Mouse (Mus musculus): ENCODE results near the gene Plekhg2. TPM values are rescaled to one million over a fixed set of nuclear protein-coding genes. Genes with fewer than 3 reads are reported as not detected.

The Plekhg2 gene
- polyA plus RNA-seq, 1 experiment from 2014 or later = 54.3 TPM

DNA sequence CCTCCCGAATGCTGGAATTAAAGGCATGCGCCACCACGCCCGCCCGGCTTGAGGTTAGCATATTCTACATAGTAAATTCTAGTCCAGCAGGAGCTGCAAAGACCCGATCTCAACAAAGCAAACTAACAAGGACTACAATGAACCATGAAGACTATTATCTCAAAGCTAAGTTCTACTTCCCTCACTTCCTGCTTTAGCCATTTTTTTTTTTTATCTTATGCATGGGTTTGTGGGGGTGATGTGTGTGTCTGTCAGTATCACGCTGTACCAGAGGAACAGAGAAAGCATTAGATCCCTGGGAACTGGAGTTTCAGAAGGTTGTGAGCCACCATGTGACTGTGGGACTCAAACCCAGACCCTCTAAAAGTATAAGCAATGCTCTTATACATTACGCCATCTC lies 47.1 kb downstream of the Plekhg2 start:
- H3K27ac ChIP-seq (ENCODE audit: low read depth) = no peak overlapping the region
- WGBS = 97% methylated on average over 8 of the region's 8 CpGs
- no peak overlapping the region for H3K9ac ChIP-seq (ENCODE audit: low read length)
- no peak overlapping the region for H3K4me2 ChIP-seq (ENCODE audit: low read length)
- DNase-seq (ENCODE audit: low spot score) (no peak), ATAC-seq (replicated peaks; ENCODE audit: low FRiP score, low TSS enrichment, low read depth) (no peak)
- H3K9me3 ChIP-seq (ENCODE audit: control insufficient read depth, low read length) = no peaks in the 10 kb centered on the region
- no peaks in the 10 kb centered on the region for H3K27me3 ChIP-seq (replicated peaks; ENCODE audit: control insufficient read depth, insufficient read depth, low read length)
- H3K4me1 ChIP-seq (replicated peaks; ENCODE audit: control insufficient read depth, insufficient read depth, low read length) = no peaks in the 10 kb centered on the region
- H3K4me3 ChIP-seq (ENCODE audit: low read depth, low read length) = no peak overlapping the region
- H3K36me3 ChIP-seq (ENCODE audit: control insufficient read depth, insufficient read depth, low read length) = peaks cover 100% of the 10 kb centered on the region

DNA sequence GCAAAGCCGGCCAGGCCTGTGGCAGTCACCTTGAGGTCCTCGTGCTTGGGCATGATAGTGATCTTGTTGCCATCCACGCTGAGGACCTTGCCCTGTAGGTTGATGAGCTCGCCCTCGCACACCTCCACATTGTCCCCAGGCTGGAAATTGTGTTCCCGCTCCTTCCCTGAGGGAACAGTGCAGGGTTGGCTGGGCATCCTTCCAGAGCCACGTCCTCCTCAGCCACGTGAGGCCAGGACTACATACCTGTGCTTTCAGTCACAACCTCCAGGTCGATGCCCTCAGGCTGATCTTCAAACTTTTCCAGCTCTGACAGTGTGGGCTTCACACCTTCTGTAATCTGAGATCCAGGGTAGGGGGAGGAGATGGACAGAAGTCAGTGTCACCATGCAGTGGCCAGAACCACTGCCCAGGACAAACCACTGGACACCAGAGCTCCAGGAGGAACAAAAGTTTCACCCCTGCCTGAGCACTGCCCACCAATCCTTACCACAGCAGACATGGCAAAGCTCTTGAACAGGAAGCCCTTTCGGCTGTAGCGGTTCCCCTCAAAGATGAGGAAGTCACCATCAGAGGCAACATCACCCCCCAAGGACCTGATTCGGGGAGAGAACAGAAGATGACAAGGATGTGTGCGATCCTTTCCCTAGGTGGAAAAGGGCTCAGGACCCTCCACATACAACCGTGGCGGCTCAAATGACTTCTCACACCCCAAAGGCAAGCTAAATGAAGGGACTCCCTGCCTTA lies 50.3 kb downstream of the Plekhg2 start:
- no peak for ATAC-seq (replicated peaks; ENCODE audit: low FRiP score, low TSS enrichment, low read depth)
- Histone ChIP-seq H3K27ac (ENCODE audit: low read depth) (no peak overlapping the region), H3K36me3 (ENCODE audit: control insufficient read depth, insufficient read depth, low read length) (peaks cover 100% of the 10 kb centered on the region)

DNA sequence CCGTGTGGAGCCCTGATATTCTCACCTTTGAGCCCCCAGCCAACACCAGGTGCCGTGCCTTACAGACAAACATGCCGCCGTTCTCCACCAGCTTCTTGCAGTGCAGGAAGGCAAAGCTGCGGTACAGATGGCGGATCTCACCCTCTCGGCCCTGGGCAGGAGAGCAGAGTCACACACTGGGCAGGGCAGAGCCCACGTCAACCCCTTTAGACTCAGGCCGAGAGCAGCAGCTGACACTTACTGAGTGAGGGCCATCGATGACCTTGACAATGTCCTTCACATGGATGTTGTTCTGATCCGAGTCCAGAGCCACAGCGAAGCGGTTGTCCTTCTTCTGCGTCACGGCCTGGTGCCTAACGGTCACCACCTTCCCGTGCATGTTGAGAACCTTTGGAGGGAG lies 53.7 kb downstream of the Plekhg2 start:
- WGBS = 93% methylated on average over 17 of the region's 17 CpGs

More for the DNA sequence above, 50.3 kb downstream of the Plekhg2 start:
- Histone ChIP-seq H3K4me3 (ENCODE audit: low read depth, low read length) (no peak overlapping the region), H3K9ac (ENCODE audit: low read length) (no peak overlapping the region), H3K4me2 (ENCODE audit: low read length) (no peak overlapping the region), H3K9me3 (ENCODE audit: control insufficient read depth, low read length) (no peaks in the 10 kb centered on the region), H3K4me1 (replicated peaks; ENCODE audit: control insufficient read depth, insufficient read depth, low read length) (no peaks in the 10 kb centered on the region), H3K27me3 (replicated peaks; ENCODE audit: control insufficient read depth, insufficient read depth, low read length) (no peaks in the 10 kb centered on the region)
- 95% methylated on average over 15 of the region's 15 CpGs for WGBS
- no peak for DNase-seq (ENCODE audit: low spot score)

DNA sequence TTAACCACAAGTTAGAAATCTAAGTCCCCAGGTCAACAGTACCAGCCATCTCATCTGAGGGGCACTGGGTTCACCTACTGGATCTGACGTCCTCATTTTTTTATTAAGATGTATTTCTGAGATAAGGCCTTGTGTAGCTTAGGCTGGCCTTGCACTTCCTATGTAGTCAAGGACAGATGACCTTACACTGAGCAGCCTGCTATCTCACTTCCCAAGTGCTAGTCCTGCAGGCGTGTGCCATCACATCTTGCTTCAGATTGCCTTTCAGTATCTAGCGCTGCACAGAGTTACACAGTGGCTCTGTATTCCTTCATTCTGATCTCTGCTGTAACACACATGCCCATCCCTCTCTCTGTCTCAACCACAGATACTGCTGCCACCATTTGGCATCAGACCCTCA lies 54.4 kb downstream of the Plekhg2 start:
- no peak for ATAC-seq (replicated peaks; ENCODE audit: low FRiP score, low TSS enrichment, low read depth)
- Histone ChIP-seq H3K4me1 (replicated peaks; ENCODE audit: control insufficient read depth, insufficient read depth, low read length) (no peaks in the 10 kb centered on the region), H3K9ac (ENCODE audit: low read length) (no peak overlapping the region), H3K4me2 (ENCODE audit: low read length) (no peak overlapping the region), H3K27ac (ENCODE audit: low read depth) (no peak overlapping the region), H3K36me3 (ENCODE audit: control insufficient read depth, insufficient read depth, low read length) (peaks cover 90% of the 10 kb centered on the region), H3K27me3 (replicated peaks; ENCODE audit: control insufficient read depth, insufficient read depth, low read length) (no peaks in the 10 kb centered on the region), H3K4me3 (ENCODE audit: low read depth, low read length) (no peak overlapping the region), H3K9me3 (ENCODE audit: control insufficient read depth, low read length) (no peaks in the 10 kb centered on the region)
- DNase-seq (ENCODE audit: low spot score) = no peak
- WGBS = 87% methylated on average over 3 of the region's 3 CpGs

More for the DNA sequence above, 53.7 kb downstream of the Plekhg2 start:
- Histone ChIP-seq H3K9me3 (ENCODE audit: control insufficient read depth, low read length) (no peaks in the 10 kb centered on the region), H3K36me3 (ENCODE audit: control insufficient read depth, insufficient read depth, low read length) (peaks cover 96% of the 10 kb centered on the region), H3K27me3 (replicated peaks; ENCODE audit: control insufficient read depth, insufficient read depth, low read length) (no peaks in the 10 kb centered on the region), H3K27ac (ENCODE audit: low read depth) (no peak overlapping the region), H3K4me1 (replicated peaks; ENCODE audit: control insufficient read depth, insufficient read depth, low read length) (no peaks in the 10 kb centered on the region), H3K4me2 (ENCODE audit: low read length) (no peak overlapping the region), H3K9ac (ENCODE audit: low read length) (no peak overlapping the region), H3K4me3 (ENCODE audit: low read depth, low read length) (no peak overlapping the region)
- DNase-seq (ENCODE audit: low spot score) (no peak), ATAC-seq (replicated peaks; ENCODE audit: low FRiP score, low TSS enrichment, low read depth) (no peak)

DNA sequence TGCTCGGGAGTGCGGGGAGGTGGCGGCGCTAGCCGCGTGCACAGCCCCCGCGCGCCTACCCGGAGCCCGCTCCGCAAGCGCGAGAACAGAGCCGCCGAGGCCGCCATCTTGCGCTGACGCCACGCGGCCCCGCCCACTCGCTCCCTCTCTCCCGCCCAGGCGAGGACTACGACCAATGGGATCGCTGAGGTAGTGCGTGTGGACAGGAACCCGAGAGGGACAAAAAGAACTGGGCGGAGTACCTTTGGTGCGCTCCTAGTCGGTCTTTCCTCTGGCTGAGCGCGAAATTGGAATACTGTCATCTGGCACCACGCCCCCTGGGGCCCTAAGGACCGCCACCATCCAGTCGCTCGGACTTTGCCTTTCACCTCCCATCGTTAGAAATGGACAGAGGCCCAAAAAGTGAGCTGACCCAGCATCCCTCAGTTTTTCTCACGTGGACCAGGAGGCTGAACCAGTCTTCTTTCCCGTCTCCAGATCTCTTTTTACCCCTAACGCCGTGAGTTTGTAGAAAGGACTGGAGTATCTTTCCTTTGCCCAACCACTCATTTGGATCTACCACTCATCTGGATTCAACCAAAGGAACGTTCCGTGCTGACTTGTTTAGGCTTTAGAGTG lies 60.4 kb downstream of the Plekhg2 start, which contains the start of gene Timm50:
Timm50 (minus strand) TSS at position 147 of the 618 bp plus-strand sequence.
- Histone ChIP-seq H3K27me3 (replicated peaks; ENCODE audit: control insufficient read depth, insufficient read depth, low read length) (no peaks in the 10 kb centered on the region), H3K4me3 (ENCODE audit: low read depth, low read length) (peak within 1 kb of the TSS; percentile 99), H3K9me3 (ENCODE audit: control insufficient read depth, low read length) (no peaks in the 10 kb centered on the region), H3K36me3 (ENCODE audit: control insufficient read depth, insufficient read depth, low read length) (peaks cover 65% of the 10 kb centered on the region), H3K4me1 (replicated peaks; ENCODE audit: control insufficient read depth, insufficient read depth, low read length) (peaks cover 8% of the 10 kb centered on the region), H3K27ac (ENCODE audit: low read depth) (peak within 1 kb of the TSS; percentile 67), H3K4me2 (ENCODE audit: low read length) (peak within 1 kb of the TSS; percentile 77), H3K9ac (ENCODE audit: low read length) (peak within 1 kb of the TSS; percentile 91)
- ATAC-seq (replicated peaks; ENCODE audit: low FRiP score, low TSS enrichment, low read depth) (peak; percentile 97), DNase-seq (ENCODE audit: low spot score) (peak; percentile 97)
- 1% methylated on average over 45 of the region's 45 CpGs for WGBS

DNA sequence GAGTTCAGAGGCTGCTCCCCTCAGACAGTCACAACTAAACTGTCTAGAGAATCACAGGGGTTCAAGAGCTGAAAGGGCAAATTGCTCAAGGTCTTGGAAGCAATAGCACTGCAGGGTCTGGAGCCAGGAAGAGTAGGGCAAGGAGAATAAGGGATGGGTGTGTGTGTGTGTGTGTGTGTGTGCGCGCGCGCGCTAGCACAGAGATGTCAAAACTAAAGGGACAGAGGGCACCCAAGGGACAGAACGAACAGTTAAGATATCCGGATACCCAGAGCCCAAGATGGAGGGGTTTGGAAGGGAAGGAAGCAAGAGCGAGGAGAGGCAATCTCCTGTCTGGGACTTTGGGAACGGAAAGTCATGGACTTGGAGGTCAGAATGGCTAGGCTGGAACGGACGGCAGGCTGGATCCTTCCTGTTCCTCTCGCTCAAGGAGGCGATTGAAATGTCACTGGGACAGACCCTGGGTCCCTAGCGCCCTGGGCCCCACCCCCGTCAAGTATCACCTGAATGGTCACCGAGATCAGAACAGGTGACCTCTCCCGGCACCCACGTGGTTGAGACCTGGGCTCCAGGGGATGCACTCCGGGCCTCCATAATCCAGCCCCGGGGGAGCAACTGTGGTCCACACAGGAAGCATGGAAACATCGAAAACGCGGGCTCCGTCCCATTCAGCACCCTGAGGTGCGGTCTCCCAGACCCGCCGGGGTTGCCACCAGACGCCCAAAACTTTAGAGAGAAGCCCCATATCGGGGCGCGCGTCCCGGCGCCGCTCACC lies 61.1 kb downstream of the Plekhg2 start:
- DNase-seq (ENCODE audit: low spot score) = peak; percentile 62
- peak overlapping the region; percentile 67 for H3K27ac ChIP-seq (ENCODE audit: low read depth)
- peaks cover 8% of the 10 kb centered on the region for H3K4me1 ChIP-seq (replicated peaks; ENCODE audit: control insufficient read depth, insufficient read depth, low read length)

DNA sequence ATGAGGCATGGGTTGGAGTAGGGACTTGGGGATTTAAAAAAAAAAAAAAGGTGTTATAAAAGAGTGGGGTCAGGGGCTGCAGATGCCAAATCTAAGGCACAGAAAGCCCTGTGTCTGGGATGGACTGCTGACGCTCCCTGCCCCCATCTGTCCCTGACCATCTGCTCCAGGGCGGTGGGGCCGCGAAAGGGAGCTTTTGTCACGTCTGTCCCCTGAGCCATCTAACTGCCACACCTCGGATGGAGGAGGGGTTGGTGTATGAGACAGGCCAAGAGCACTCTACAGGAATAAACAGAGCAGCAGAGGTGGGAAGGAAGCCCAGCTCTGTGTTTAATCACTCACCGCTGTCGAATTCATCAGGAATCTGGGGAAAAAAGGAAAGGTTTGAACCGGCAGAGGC lies 62.7 kb downstream of the Plekhg2 start:
- no peak overlapping the region for H3K4me3 ChIP-seq (ENCODE audit: low read depth, low read length)
- peaks cover 65% of the 10 kb centered on the region for H3K36me3 ChIP-seq (ENCODE audit: control insufficient read depth, insufficient read depth, low read length)
- no peaks in the 10 kb centered on the region for H3K9me3 ChIP-seq (ENCODE audit: control insufficient read depth, low read length)
- H3K4me1 ChIP-seq (replicated peaks; ENCODE audit: control insufficient read depth, insufficient read depth, low read length) = peaks cover 8% of the 10 kb centered on the region
- H3K27ac ChIP-seq (ENCODE audit: low read depth) = no peak overlapping the region
- no peak overlapping the region for H3K4me2 ChIP-seq (ENCODE audit: low read length)
- no peak for ATAC-seq (replicated peaks; ENCODE audit: low FRiP score, low TSS enrichment, low read depth)
- 40% methylated on average over 9 of the region's 9 CpGs for WGBS
- H3K9ac ChIP-seq (ENCODE audit: low read length) = no peak overlapping the region
- DNase-seq (ENCODE audit: low spot score) = no peak
- H3K27me3 ChIP-seq (replicated peaks; ENCODE audit: control insufficient read depth, insufficient read depth, low read length) = no peaks in the 10 kb centered on the region

More for the DNA sequence above, 61.1 kb downstream of the Plekhg2 start:
- 4% methylated on average over 33 of the region's 35 CpGs for WGBS
- Histone ChIP-seq H3K4me2 (ENCODE audit: low read length) (peak overlapping the region; percentile 77), H3K27me3 (replicated peaks; ENCODE audit: control insufficient read depth, insufficient read depth, low read length) (no peaks in the 10 kb centered on the region), H3K36me3 (ENCODE audit: control insufficient read depth, insufficient read depth, low read length) (peaks cover 65% of the 10 kb centered on the region), H3K9me3 (ENCODE audit: control insufficient read depth, low read length) (no peaks in the 10 kb centered on the region), H3K4me3 (ENCODE audit: low read depth, low read length) (peak overlapping the region; percentile 99), H3K9ac (ENCODE audit: low read length) (peak overlapping the region; percentile 91)
- peak; percentile 66 for ATAC-seq (replicated peaks; ENCODE audit: low FRiP score, low TSS enrichment, low read depth)
